Mouse (Mus musculus) liver, adult 2 months (tissue): ENCODE measurements around the gene Pparg. TPM values are rescaled to one million over a fixed set of nuclear protein-coding genes. Genes with fewer than 3 reads are reported as not detected.

ENCODE experiments used
- DNase-seq: peaks from one replicate; pipeline ENCODE4 v3.0.0-alpha.2; 2011; ENCODE audit warnings: low read depth, low spot score; ENCODE audit errors: extremely low read depth
- H3K27ac ChIP-seq: fragments of 200-500 bp; replicated peaks from 2 replicates; pipeline ENCODE4 v1.5.1; 2012; ENCODE audit warnings: low read depth, mild to moderate bottlenecking, control low read depth, inconsistent platforms, low read length; ENCODE audit not compliant: insufficient read depth
- H3K27me3 ChIP-seq: fragments of 200-500 bp; 2 replicates; pipeline ENCODE4 v1.6.1; 2012; ENCODE audit warnings: mild to moderate bottlenecking, moderate library complexity, low read length, inconsistent platforms; ENCODE audit not compliant: control insufficient read depth, insufficient read depth
- H3K36me3 ChIP-seq: fragments of 200-500 bp; 2 replicates; pipeline ENCODE4 v1.6.1; 2012; ENCODE audit warnings: low read length, inconsistent platforms; ENCODE audit not compliant: control insufficient read depth, insufficient read depth
- H3K4me1 ChIP-seq: fragments of 200-500 bp; 2 replicates; pipeline ENCODE4 v1.6.1; 2011; ENCODE audit warnings: low read length; ENCODE audit not compliant: control insufficient read depth, insufficient read depth
- H3K4me3 ChIP-seq: fragments of 200-500 bp; 2 replicates; pipeline ENCODE4 v1.5.1; 2011; ENCODE audit warnings: low read depth, mild to moderate bottlenecking, control low read depth, low read length, moderate library complexity; ENCODE audit not compliant: insufficient read depth
- H3K79me2 ChIP-seq: fragments of 200-500 bp; 2 replicates; pipeline ENCODE4 v1.6.1; 2012; ENCODE audit warnings: inconsistent platforms, mild to moderate bottlenecking, low read length, moderate library complexity; ENCODE audit not compliant: control insufficient read depth, insufficient read depth
- H3K9ac ChIP-seq: fragments of 200-500 bp; 2 replicates; pipeline ENCODE4 v1.6.1; 2012; ENCODE audit warnings: low read depth, mild to moderate bottlenecking, control low read depth, inconsistent platforms, low read length
- CTCF ChIP-seq: fragments of 200-500 bp; IDR thresholded peaks from 2 replicates; pipeline ENCODE4 v1.5.1; 2011; ENCODE audit warnings: low read depth, low read length, control low read depth
- POLR2A ChIP-seq: fragments of 200-500 bp; IDR thresholded peaks from 2 replicates; pipeline ENCODE4 v1.6.1; 2011; ENCODE audit warnings: low read length, control low read depth; ENCODE audit not compliant: insufficient read depth; ENCODE audit errors: extremely low read depth
- WGBS: fragments of 180-500 bp; shearing (Covaris S2); methylation state at CpG from one replicate; pipeline ENCODE4 v1.1.7; 2018; 5-methylcytosine and 5-hydroxymethylcytosine counted together
- polyA plus RNA-seq: library from polyadenylated mRNA; depleted of rRNA; stranded (reverse); fragments of >200 nt; gene quantifications from 2 replicates; pipeline ENCODE4 v1.2.3, GENCODE M21; 2012; rRNA removed
- total RNA-seq: library from RNA; depleted of rRNA; stranded (reverse); fragments of >200 nt; gene quantifications from 2 replicates; pipeline ENCODE4 v1.2.3, GENCODE M21; 2014; rRNA removed

The Pparg gene
- total and polyA plus RNA-seq, 2 experiments: 6.2 to 8.9 TPM

DNA sequence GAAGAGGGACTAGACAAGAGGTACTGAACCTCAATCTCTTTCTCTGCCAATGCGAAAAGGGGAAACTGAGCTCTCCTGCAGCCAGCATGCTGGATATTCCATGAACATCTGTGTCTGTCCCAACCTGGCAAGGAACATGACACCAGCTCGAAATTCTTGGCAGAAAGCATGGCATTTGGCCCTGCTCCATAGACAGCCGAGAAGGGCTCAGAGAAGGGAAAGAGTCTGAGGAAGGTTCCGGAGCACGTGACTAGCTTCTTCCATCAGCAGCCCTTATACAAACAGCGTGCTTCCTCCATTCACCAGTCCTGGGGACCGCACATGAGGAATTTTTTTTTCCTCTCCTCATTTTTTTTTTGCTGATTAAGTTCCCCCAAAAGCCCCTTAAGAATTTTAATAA, 173.9 kb downstream of the Pparg start:
- TF ChIP-seq POLR2A: no peak
- TF ChIP-seq CTCF: no peak
- H3K79me2 ChIP-seq: no peaks in the 10 kb centered on the region
- no peaks in the 10 kb centered on the region for H3K36me3 ChIP-seq
- 48% methylated on average over 7 of the region's 7 CpGs for WGBS
- H3K27ac ChIP-seq: no peak overlapping the region
- peak; percentile 30 for DNase-seq
- H3K4me3 ChIP-seq: no peak overlapping the region
- H3K9ac ChIP-seq: no peak overlapping the region
- no peaks in the 10 kb centered on the region for H3K27me3 ChIP-seq
- H3K4me1 ChIP-seq: peaks cover 3% of the 10 kb centered on the region; the same call in 1 of the 2 replicates

DNA sequence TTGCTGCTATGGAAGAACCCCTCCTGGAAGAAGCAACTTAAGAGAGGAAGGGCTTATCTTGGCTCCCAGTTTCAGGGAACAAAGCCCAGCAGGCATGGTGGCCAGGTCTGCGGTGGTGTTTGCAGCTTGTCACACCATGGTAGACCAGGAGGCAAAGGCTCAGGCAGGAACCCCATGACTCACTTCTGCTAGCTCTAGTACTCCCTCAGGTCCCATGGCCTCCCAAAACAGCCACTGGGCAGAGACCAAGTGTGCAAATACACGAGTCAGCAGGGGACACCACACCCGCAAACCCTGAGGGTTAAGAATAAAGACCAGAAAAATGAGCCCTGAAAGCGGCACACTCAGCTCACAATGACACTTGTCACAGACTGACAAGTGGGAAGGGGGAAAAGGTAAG, 175.4 kb downstream of the Pparg start:
- DNase-seq: no peak
- no peak overlapping the region for H3K9ac ChIP-seq
- no peaks in the 10 kb centered on the region for H3K27me3 ChIP-seq
- TF ChIP-seq POLR2A (no peak), CTCF (no peak)
- H3K36me3 ChIP-seq: no peaks in the 10 kb centered on the region
- H3K4me1 ChIP-seq: peaks cover 3% of the 10 kb centered on the region; the same call in 1 of the 2 replicates
- H3K4me3 ChIP-seq: no peak overlapping the region
- H3K27ac ChIP-seq: no peak overlapping the region
- no peaks in the 10 kb centered on the region for H3K79me2 ChIP-seq
- 86% methylated on average over 4 of the region's 4 CpGs for WGBS

DNA sequence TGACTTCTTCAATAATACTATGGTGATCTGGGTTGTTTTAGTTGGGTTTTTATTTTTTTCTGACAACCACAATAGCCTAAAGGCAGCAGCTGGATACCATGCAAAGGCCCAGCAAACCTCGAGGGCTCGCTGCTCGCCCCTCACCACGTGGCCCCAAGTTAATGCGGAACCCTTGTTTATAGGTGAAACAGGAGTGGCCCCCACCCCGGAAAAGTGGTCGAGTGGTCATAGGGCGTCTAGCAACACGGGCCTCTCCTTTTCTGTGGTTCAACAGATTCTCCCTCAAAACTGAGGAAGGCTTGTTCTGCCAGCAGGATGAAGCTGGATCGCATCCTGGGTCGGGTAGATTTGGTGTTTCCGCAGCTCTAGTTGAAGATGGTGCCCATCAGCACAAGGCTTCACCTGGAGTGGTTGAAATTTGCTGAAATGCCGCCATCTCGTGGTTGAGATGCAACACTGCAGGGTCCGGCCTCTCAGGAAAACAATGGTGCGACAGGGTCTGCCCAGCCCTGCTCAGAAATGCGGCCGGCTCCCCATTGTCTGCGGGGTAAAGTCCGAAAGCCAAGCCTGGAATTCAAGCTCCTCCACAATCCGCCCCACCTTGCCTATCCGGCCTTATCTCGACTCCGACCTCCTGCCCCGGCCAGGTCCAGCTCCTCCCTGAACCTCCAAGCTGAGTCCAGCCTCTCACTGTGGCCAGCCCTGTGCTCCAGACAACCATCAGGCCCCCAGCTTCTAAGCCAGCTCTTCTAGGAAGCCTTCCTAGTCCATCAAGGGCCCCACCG, 178.1 kb downstream of the Pparg start:
- peaks cover 14% of the 10 kb centered on the region for H3K4me1 ChIP-seq
- H3K4me3 ChIP-seq: peak overlapping the region; percentile 33; the same call in 1 of the 2 replicates
- H3K9ac ChIP-seq: peak overlapping the region; percentile 63
- H3K27me3 ChIP-seq: no peaks in the 10 kb centered on the region
- 20% methylated on average over 26 of the region's 26 CpGs for WGBS
- peak; percentile 52 for DNase-seq
- no peaks in the 10 kb centered on the region for H3K79me2 ChIP-seq
- no peaks in the 10 kb centered on the region for H3K36me3 ChIP-seq
- H3K27ac ChIP-seq: no peak overlapping the region
- TF ChIP-seq CTCF: peak; percentile 96
- no peak for TF ChIP-seq POLR2A

Other genes with a start within 250 kb of the Pparg start
- 0.18 and 0.27 TPM in 2 replicates for gene Syn2, start 226.0 kb upstream of the Pparg start, total RNA-seq
- 0.06 and 0.07 TPM in 2 replicates for gene Syn2, start 226.0 kb upstream of the Pparg start, polyA plus RNA-seq
- not detected in 2 replicates for gene Gm17482, start 133.6 kb upstream of the Pparg start, total RNA-seq
- not detected in 2 replicates for gene Gm17482, start 133.6 kb upstream of the Pparg start, polyA plus RNA-seq
- not detected in 2 replicates for gene Timp4, start 108.7 kb upstream of the Pparg start, total RNA-seq
- gene Timp4, start 108.7 kb upstream of the Pparg start, polyA plus RNA-seq: not detected in 2 replicates
- gene Tsen2, start 183.7 kb downstream of the Pparg start, total RNA-seq: 4.1 and 5.6 TPM in 2 replicates
- 2.8 and 3.4 TPM in 2 replicates for gene Tsen2, start 183.7 kb downstream of the Pparg start, polyA plus RNA-seq
- 19.2 and 19.5 TPM in 2 replicates for gene Mkrn2os, start 231.6 kb downstream of the Pparg start, total RNA-seq
- 25.4 and 29.3 TPM in 2 replicates for gene Mkrn2os, start 231.6 kb downstream of the Pparg start, polyA plus RNA-seq
- 18.9 and 19.9 TPM in 2 replicates for gene Mkrn2, start 241.0 kb downstream of the Pparg start, total RNA-seq
- 44.0 and 58.1 TPM in 2 replicates for gene Mkrn2, start 241.0 kb downstream of the Pparg start, polyA plus RNA-seq